Mouse (Mus musculus) heart, embryonic 14.5 days (tissue): ENCODE data around the gene Adamts18. TPM values are rescaled to one million over a fixed set of nuclear protein-coding genes. Genes with fewer than 3 reads are reported as not detected.

Experiments used
- ATAC-seq: fragments of 200-750 bp; cut with Nextera tagmentation; 2 replicates; pipeline ENCODE4 v1.8.0; 2017; ENCODE audit warnings: low read depth, moderate TSS enrichment; ENCODE audit not compliant: insufficient number of reproducible peaks, insufficient read depth, low FRiP score
- H3K27ac ChIP-seq, 2 experiments: fragments of 200-500 bp in 1 of 2; fragments of 300-500 bp in 1 of 2; sonication (generic) in 1 of 2; replicated peaks in 1 of 2; 2 replicates each; pipeline ENCODE4 v1.5.1; 2012 to 2014; ENCODE audit warnings: low read depth in 2 of 2, low read length in 2 of 2, control low read depth in 1 of 2, mild to moderate bottlenecking in 1 of 2, mixed read lengths in 1 of 2; ENCODE audit not compliant: control insufficient read depth in 1 of 2, insufficient read depth in 1 of 2
- H3K27me3 ChIP-seq: fragments of 300-500 bp; sonication (generic); 2 replicates; pipeline ENCODE4 v1.6.1; 2014; ENCODE audit warnings: mild to moderate bottlenecking, low read length, control low read depth; ENCODE audit not compliant: control insufficient read depth, insufficient read depth
- H3K36me3 ChIP-seq: fragments of 300-500 bp; sonication (generic); 2 replicates; pipeline ENCODE4 v1.6.1; 2014; ENCODE audit warnings: mild to moderate bottlenecking, control low read depth, low read length, mixed read lengths; ENCODE audit not compliant: control insufficient read depth, insufficient read depth
- H3K4me1 ChIP-seq, 2 experiments: fragments of 200-500 bp in 1 of 2; fragments of 300-500 bp in 1 of 2; sonication (generic) in 1 of 2; 2 replicates each; pipeline ENCODE4 v1.6.1; 2012 to 2014; ENCODE audit warnings: low read length in 2 of 2, control low read depth in 1 of 2, mixed read lengths in 1 of 2; ENCODE audit not compliant: control insufficient read depth in 2 of 2, insufficient read depth in 2 of 2
- H3K4me2 ChIP-seq: fragments of 300-500 bp; sonication (generic); 2 replicates; pipeline ENCODE4 v1.6.1; 2014; ENCODE audit warnings: mild to moderate bottlenecking, low read length
- H3K4me3 ChIP-seq, 2 experiments: fragments of 200-500 bp in 1 of 2; fragments of 300-500 bp in 1 of 2; sonication (generic) in 1 of 2; 2 replicates each; pipeline ENCODE4 v1.5.1; 2012 to 2014; ENCODE audit warnings: low read length in 2 of 2, mild to moderate bottlenecking in 2 of 2, control low read depth in 1 of 2, low read depth in 1 of 2, moderate library complexity in 1 of 2; ENCODE audit not compliant: control insufficient read depth in 1 of 2, insufficient read depth in 1 of 2
- H3K9ac ChIP-seq: fragments of 300-500 bp; sonication (generic); 2 replicates; pipeline ENCODE4 v1.6.1; 2014; ENCODE audit warnings: mild to moderate bottlenecking, low read length
- H3K9me3 ChIP-seq: fragments of 300-500 bp; sonication (generic); 2 replicates; pipeline ENCODE4 v1.6.1; 2016; ENCODE audit warnings: low read length, control low read depth; ENCODE audit not compliant: control insufficient read depth
- WGBS: fragments of 180-500 bp; shearing (Covaris S2); extraction: QIAGEN DNeasy Blood & Tissue Kit; methylation state at CpG from one replicate; pipeline ENCODE4 v1.1.7; 2014; 5-methylcytosine and 5-hydroxymethylcytosine counted together
- polyA plus RNA-seq: library from polyadenylated mRNA; unstranded; fragments of >200 nt; fragmentation: Nextera tagmentation; extraction: Ambion mirVana; gene quantifications from 2 replicates; pipeline ENCODE4 v1.2.1, GENCODE M21; 2014

Adamts18 gene
- polyA plus RNA-seq, 1 experiment from 2014 or later: 0.42 TPM

GRCm38 (mm10) chr8:113873446-113874120 lies 25.0 kb upstream of the Adamts18 start:
- H3K4me2 ChIP-seq: no peak overlapping the region
- no peak for ATAC-seq
- H3K27me3 ChIP-seq: no peaks in the 10 kb centered on the region
- no peak overlapping the region for H3K27ac ChIP-seq
- H3K9me3 ChIP-seq: no peaks in the 10 kb centered on the region
- H3K36me3 ChIP-seq: no peaks in the 10 kb centered on the region
- no peak overlapping the region for H3K9ac ChIP-seq
- no peak overlapping the region for H3K4me3 ChIP-seq
- no peaks in the 10 kb centered on the region; a peak in 1 of 4 replicates for H3K4me1 ChIP-seq
- WGBS: 78% methylated on average over 12 of the region's 12 CpGs

GRCm38 (mm10) chr8:113872436-113872835 lies 23.9 kb upstream of the Adamts18 start:
- H3K27ac ChIP-seq: no peak overlapping the region
- no peak for ATAC-seq
- no peak overlapping the region for H3K4me3 ChIP-seq
- H3K36me3 ChIP-seq: no peaks in the 10 kb centered on the region
- H3K9me3 ChIP-seq: no peaks in the 10 kb centered on the region
- H3K4me2 ChIP-seq: no peak overlapping the region
- H3K4me1 ChIP-seq: no peaks in the 10 kb centered on the region
- no peak overlapping the region for H3K9ac ChIP-seq
- no peaks in the 10 kb centered on the region for H3K27me3 ChIP-seq
- WGBS: 81% methylated on average over 6 of the region's 6 CpGs

- no peaks in the 10 kb centered on the region for H3K9me3 ChIP-seq
- ATAC-seq: no peak
- H3K4me1 ChIP-seq: no peaks in the 10 kb centered on the region
- no peak overlapping the region for H3K9ac ChIP-seq
- H3K4me3 ChIP-seq: no peak overlapping the region
- 63% methylated on average over 4 of the region's 4 CpGs for WGBS
- H3K27ac ChIP-seq: no peak overlapping the region
- no peaks in the 10 kb centered on the region for H3K36me3 ChIP-seq
- no peaks in the 10 kb centered on the region for H3K27me3 ChIP-seq
- no peak overlapping the region for H3K4me2 ChIP-seq
These were observed 18.0 kb upstream of the Adamts18 start for GRCm38 (mm10) chr8:113866530-113866929.

GRCm38 (mm10) chr8:113865326-113866093 lies 17.0 kb upstream of the Adamts18 start:
- Histone ChIP-seq H3K9me3 (no peaks in the 10 kb centered on the region), H3K36me3 (no peaks in the 10 kb centered on the region), H3K27ac (no peak overlapping the region), H3K4me3 (no peak overlapping the region), H3K9ac (no peak overlapping the region), H3K4me2 (no peak overlapping the region), H3K4me1 (no peaks in the 10 kb centered on the region), H3K27me3 (no peaks in the 10 kb centered on the region)
- ATAC-seq: no peak
- WGBS: 79% methylated on average over 13 of the region's 13 CpGs

GRCm38 (mm10) chr8:113859890-113860683 lies 11.5 kb upstream of the Adamts18 start:
- Histone ChIP-seq H3K4me2 (no peak overlapping the region), H3K4me3 (no peak overlapping the region), H3K27ac (no peak overlapping the region), H3K9ac (no peak overlapping the region), H3K27me3 (no peaks in the 10 kb centered on the region), H3K9me3 (no peaks in the 10 kb centered on the region), H3K4me1 (no peaks in the 10 kb centered on the region), H3K36me3 (no peaks in the 10 kb centered on the region)
- 73% methylated on average over 12 of the region's 12 CpGs for WGBS
- ATAC-seq: no peak

- 58% methylated on average over 7 of the region's 7 CpGs for WGBS
These were observed 10.3 kb upstream of the Adamts18 start for GRCm38 (mm10) chr8:113858801-113859200.

GRCm38 (mm10) chr8:113854622-113855293 lies 6.2 kb upstream of the Adamts18 start:
- no peak overlapping the region for H3K4me2 ChIP-seq
- WGBS: 76% methylated on average over 8 of the region's 8 CpGs

More at GRCm38 (mm10) chr8:113858801-113859200, 10.3 kb upstream of the Adamts18 start:
- H3K4me3 ChIP-seq: no peak overlapping the region
- no peaks in the 10 kb centered on the region for H3K36me3 ChIP-seq
- no peak overlapping the region for H3K27ac ChIP-seq
- H3K9me3 ChIP-seq: no peaks in the 10 kb centered on the region
- no peaks in the 10 kb centered on the region for H3K4me1 ChIP-seq
- H3K4me2 ChIP-seq: no peak overlapping the region
- no peak overlapping the region for H3K9ac ChIP-seq
- no peak for ATAC-seq
- no peaks in the 10 kb centered on the region for H3K27me3 ChIP-seq

More at GRCm38 (mm10) chr8:113854622-113855293, 6.2 kb upstream of the Adamts18 start:
- H3K9me3 ChIP-seq: no peaks in the 10 kb centered on the region
- H3K4me1 ChIP-seq: no peaks in the 10 kb centered on the region
- H3K9ac ChIP-seq: no peak overlapping the region
- no peaks in the 10 kb centered on the region for H3K36me3 ChIP-seq
- no peak for ATAC-seq
- no peak overlapping the region for H3K4me3 ChIP-seq
- H3K27ac ChIP-seq: no peak overlapping the region
- peaks cover 16% of the 10 kb centered on the region for H3K27me3 ChIP-seq
